Mouse (Mus musculus): ENCODE measurements around the gene Kcnc1.

Gene Kcnc1

DNA sequence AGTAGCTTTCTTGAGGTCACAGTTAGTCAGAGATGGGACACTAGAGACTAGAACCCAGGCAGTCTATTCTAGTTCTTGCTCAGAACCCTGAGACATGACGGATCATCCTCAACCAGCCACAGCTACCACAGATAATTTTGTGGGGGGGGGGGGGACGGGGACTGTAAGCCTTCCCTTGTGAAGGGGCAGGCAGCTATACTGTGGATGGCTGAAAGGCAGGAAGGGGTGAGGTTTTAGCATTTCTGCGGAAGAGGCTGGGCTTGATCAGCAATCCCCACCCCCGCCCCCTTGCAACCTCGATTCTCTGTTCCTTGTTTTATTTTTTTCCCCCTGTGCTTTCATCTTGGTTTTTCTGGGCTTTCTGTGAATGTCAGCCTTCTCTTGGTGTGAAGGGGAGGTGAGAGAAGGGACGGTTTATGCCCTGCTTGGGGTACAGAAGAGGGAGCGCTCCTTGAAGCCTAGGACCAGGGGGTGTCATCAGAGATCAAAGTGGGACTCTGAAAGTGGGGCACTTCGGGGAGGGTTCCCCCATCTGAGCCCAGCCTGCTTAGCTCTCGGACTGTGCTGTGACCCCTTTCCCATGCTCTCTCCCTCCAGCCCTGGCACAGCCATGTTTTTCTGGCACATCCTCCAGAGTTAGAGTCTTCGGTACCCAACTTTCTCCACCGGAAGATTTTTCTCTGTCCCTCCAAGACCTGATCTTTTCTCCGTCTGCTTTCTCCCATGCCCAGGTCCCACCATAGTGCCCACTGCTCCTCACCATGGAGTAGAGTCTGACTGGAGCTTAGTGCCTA is 2.4 kb upstream of the Kcnc1 start:
- DNase-seq (ENCODE audit: extremely low read depth, low read depth): no peak

DNA sequence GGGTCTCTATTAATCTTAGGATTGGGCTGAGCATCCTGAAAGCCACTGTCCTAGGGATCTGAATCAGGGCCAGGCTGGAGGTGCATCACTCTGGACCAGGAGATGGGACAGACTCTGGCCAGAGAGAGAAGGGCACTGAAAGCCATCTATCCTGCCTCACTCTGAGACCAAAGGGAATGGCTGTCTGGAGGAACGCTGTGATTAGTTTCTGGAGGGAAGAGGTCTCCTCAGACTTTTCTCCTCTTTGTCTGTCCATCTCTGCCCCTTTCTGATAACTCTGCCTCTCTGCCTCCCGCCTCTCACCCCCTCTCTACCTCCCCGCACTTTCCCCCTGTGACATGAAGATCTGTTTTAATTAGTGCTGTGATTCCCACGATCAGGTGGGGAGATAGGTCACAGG is 1.4 kb upstream of the Kcnc1 start:
- no peak for DNase-seq (ENCODE audit: extremely low read depth, low read depth)

DNA sequence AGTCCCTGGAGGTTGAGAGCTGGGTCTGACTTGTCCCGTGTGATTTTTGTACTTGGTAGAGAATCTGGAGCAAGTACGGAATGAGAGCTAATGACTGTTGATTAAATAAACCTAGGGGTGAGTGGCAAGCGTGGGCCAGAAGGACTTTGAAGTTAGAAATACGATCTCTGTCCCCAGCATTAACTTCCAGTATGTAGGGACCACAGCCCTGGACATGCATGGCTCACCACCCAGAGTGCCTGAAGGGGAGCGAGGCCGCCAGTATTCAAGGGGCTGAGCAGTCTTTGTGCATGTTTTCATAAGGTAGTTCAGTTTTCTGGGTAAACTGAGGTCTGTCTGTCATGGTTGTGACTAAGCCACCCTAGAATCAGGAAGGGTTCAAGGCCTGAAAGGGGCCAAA is 726 bp upstream of the Kcnc1 start:
- no peak for DNase-seq (ENCODE audit: extremely low read depth, low read depth)

DNA sequence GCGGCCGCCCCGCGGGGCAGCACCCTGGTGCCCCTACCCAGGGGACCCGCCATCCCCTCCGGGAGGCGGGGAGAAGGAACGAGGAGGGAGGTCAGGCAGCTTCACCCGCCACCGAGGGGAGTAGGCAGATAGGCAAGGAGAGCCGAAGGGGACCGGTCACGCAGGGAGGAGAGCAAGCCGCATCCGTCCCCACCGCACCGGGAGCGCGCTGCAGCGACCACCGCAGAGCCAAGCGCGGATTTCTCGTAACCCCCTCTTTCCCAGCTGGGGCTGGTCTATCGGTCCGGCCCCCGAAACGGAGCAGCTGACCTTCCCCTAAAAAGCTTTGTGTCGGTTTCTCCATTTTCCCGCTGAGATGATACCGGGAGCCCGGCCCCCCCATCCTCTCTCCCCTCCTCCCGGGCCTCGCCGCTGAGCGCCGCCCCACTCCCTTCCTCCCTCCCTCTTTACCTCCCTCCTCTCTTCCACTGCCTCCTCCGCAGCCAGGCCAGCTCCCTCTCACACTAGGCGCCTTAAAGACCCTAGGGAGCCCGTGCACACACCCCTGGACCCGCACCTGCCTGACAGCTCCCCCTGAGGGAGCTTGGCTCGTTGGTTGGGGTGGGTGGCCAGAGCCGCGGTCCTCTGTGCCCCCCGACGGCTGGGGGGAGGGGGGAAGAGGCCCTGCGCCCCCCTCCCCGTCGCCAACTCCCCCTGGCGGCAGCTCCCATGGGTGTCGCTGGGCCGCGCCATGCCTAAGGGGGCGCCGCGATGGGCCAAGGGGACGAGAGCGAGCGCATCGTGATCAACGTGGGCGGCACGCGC is 833 bp downstream of the Kcnc1 start:
- DNase-seq (ENCODE audit: extremely low read depth, low read depth): no peak

DNA sequence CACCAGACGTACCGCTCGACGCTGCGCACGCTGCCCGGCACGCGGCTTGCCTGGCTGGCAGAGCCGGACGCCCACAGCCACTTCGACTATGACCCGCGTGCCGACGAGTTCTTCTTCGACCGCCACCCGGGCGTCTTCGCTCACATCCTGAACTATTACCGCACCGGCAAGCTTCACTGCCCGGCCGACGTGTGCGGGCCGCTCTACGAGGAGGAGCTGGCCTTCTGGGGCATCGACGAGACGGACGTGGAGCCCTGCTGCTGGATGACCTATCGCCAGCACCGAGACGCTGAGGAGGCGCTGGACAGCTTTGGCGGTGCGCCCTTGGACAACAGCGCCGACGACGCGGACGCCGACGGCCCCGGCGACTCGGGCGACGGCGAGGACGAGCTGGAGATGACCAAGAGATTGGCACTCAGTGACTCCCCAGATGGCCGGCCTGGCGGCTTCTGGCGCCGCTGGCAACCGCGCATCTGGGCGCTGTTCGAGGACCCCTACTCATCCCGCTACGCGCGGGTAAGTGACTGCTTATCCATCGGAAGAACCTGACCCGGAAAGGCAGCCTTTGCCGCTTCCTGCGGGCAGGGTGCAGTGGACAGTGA is 1.5 kb downstream of the Kcnc1 start:
- no peak for DNase-seq (ENCODE audit: extremely low read depth, low read depth)

DNA sequence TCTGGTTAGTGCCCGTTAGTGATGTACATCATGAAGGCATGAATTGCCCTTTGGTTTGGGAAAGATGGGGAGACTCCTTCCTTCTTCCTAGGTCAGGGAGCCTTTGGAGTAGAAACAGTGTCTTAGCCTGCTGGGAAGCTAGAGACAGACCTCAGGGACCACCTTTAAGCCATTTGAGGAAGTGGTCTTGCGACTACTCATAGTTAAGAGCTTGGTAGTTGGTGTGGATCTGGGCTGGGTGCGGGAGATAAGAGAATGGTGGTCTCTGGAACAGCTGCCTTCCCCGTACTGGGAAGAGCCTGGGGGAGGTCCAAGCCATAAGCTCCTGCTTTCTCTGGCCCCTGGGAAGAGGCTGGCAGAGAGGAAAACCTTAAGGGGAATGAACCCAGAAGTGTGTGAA is 2.3 kb downstream of the Kcnc1 start:
- peak; percentile 56 for DNase-seq (ENCODE audit: extremely low read depth, low read depth)

DNA sequence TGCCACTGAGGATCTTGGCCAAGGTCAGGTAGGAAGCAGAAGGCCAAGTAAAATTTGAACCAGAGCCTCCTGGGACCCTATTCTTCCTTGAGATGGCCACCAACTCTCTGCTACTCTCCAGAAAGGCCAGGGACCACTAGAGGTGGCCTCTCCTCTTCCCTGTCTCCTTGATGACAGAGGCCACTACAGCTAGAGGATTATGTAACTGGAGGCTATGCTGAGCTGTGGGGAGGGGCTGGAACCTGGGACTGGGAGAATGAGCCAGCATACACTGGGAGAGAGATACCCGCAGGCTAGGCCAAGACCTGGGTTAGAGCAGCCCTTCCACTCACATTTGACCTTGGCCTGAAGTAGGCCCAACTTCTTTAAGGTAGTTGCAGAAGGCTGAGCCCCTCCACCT is 3.4 kb downstream of the Kcnc1 start:
- no peak for DNase-seq (ENCODE audit: extremely low read depth, low read depth)

DNA sequence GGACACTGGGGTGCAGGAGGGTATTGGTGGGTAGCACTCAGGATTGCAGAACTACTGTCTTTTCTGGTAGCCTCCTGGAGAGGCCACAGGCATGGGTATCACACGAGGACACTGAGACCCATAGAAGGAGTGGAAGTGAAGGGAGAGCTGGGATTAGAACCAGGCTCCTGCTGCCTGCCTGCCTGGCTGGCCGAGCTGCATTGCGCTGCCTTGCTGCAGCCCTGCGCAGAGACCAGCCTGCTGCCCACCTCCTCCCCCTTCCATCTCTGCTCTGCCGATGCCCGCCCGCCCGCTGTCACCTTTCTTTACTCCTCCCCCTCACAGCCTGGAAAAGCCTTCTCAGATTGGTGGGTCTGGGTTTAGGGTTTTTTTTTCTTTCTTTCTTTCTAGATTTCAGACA is 4.0 kb downstream of the Kcnc1 start:
- DNase-seq (ENCODE audit: extremely low read depth, low read depth): no peak

DNA sequence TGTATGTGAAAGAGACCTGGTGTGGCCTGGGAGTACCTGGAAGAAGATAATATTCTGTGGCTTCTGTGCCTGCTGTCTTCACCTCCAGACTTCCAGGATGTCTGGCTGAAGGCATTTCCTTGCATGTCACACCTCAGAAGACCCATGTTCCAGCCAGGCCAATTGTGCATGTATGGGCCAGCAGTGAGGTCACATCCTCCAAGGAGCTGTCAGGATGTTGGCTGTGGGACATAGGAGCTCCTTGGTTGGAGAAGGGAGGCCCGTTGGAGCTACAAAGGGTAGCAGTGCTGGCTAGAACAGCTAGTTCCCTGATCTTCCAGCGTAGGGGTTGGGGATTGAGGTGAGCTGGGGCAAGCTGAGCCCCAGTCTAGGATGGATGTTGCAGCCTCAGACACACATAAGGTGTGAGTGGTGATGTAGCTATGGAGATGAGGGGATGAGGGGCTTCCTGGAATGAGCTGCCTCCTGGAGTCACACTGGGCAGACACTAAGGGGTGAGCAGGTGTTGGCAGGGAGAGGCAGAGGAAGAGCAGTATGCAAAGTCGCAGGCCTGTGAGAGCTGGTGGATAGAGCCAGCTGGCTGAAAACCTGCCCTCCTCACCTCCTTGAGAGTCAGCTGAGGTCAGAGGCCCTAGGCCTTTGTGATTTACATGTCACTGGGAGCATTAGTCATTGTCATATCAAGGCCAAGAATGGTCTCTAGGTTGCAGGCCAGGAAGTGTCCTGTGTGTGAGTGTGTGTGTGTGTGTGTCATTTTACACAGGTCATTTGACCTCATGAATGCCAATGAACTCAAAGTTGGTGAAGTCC is 5.3 kb downstream of the Kcnc1 start:
- no peak for DNase-seq (ENCODE audit: extremely low read depth, low read depth)

DNA sequence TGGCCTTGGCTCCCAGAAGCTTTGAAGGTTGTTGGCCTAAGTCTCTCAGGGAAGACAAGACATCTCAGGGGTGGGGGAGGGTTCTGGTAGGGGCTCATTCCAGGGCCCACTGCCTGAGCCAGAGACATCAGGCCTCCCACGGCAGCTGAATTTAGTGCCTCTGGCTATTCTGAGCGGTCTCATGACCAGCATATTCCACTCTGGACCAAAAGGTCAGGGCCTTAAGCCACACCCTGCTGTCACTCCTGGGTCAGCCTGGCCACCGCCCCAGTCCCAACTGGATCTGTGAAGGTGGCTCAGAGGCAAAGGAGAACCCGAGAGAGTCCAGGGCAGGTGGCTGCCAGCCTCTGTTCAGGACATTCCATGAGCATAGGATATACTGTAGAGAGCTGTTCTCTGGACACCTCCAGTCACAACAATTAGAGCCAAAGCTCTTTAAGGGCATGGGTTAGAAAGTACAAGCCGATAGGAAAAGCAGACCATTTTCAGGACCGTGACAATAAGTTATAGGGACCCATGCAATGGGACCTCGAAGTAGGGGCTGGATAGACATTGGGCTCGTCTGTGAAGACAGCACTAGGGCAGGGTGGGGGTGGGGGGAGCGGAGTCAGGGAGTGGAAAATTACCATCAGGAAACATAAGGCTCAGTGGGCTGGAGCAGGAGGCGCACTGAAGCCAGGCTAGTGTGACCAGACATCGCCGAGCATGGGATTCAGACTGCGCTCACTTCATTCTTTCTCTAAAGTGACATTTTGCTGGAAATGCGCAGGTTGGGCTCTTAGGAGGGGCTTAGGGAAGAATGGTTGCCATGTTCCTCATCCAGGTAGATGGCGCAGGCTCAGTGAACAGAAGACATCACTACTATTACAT is 7.6 kb downstream of the Kcnc1 start:
- no peak for DNase-seq (ENCODE audit: extremely low read depth, low read depth)

DNA sequence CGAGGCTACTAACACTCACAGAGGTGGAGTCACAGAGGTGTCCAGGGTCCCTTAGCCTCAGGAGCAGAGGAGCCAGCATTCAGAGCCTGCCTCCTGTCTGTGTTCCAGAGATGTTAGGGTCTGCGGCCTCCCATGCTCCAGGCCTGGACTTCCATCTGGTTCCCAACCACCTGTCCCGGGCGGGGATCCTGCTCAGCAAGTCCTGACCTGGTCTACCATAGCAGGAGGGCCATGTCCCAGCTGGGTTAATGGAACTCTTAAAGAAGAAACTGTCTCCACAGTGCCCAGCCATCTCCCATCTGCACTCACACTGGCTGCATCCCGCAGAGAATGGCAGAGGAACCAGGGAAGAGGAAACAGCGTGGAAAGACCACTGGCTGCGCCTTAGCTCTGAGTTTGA is 8.5 kb downstream of the Kcnc1 start:
- no peak for DNase-seq (ENCODE audit: extremely low read depth, low read depth)

DNA sequence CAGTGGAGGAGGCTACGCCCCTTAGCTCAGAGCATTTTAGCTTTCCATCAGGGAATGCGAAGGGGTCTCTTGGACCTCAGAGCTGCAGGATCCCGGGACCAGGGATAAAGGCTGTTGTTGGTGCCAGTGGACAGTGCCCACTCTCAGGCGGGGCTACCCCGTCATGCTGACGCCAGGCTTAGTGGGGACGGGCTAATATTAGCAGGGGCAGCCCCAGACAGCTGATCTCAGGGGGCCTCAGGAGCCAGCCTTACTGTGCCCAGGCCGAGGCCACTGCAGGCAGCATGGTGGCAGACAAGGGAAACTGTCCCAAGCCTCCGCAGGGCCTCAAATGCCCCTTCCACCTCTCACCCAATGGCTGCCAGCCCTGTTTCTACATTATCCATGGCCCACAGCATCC is 12.3 kb downstream of the Kcnc1 start:
- no peak for DNase-seq (ENCODE audit: extremely low read depth, low read depth)

DNA sequence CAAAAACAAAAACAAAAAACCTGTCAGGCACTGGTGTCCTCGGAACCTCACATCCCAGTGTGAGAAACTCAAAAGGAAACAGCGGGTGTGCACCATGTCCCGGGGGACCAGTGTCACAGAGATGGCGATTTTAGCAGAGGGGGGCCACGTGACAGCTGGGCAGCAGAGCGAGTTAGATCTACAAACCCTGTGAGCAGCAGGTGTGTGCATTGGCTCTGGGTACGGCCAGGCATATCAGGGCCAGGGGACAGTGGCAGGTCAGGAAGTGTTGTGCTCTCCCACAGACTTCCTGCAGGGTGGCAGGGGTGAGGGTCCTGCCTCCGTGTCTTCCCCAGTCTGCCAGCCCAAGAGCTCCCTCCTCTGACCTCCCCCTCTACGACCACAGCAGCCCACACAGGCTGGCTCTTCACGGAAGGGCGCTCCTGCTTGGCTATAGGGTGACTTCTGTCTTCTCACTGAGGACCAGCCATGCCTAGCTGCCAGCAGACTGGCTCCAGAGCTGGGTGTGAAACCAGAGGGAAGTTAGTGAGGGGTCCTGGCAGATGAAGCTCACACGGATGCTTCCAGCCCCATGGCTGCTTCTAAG is 13.0 kb downstream of the Kcnc1 start:
- DNase-seq (ENCODE audit: extremely low read depth, low read depth): no peak

DNA sequence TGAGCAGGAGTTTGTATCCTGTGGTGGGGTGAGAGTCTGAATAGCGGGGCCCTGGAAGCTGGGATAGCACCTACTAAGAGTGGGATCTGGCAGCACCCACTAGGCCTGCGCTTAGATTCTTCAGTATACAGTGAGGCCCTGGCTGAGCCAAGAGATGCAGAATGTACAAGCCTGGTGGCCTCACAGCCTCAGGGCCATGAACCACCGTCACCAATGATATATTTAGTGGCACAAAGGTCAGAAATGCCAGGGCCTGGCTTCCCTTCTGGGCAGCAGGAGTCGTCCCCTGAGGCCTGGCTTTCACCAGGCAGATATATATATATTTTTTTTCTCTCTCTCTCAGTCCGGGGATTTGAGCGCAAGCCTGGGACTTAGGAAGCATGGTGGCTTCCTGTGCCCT is 14.4 kb downstream of the Kcnc1 start:
- DNase-seq (ENCODE audit: extremely low read depth, low read depth): no peak

DNA sequence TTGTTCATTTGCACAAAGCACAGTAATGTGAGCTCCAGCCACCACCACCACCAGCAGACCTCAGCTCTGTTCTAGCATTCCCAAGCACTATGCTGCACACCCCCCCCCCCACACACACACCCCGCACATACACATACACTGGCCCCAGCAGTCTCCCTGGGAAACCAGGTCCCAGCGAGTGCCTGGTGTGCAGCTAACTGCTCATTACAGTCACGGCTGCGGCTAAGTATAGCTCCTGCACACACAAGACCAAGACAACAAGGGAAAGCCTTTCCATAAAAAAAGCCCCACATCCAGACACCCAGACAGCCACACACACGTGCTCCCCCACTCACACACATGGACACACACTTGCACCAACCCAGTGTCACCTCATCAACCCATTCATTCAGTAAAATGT is 16.5 kb downstream of the Kcnc1 start:
- no peak for DNase-seq (ENCODE audit: extremely low read depth, low read depth)

DNA sequence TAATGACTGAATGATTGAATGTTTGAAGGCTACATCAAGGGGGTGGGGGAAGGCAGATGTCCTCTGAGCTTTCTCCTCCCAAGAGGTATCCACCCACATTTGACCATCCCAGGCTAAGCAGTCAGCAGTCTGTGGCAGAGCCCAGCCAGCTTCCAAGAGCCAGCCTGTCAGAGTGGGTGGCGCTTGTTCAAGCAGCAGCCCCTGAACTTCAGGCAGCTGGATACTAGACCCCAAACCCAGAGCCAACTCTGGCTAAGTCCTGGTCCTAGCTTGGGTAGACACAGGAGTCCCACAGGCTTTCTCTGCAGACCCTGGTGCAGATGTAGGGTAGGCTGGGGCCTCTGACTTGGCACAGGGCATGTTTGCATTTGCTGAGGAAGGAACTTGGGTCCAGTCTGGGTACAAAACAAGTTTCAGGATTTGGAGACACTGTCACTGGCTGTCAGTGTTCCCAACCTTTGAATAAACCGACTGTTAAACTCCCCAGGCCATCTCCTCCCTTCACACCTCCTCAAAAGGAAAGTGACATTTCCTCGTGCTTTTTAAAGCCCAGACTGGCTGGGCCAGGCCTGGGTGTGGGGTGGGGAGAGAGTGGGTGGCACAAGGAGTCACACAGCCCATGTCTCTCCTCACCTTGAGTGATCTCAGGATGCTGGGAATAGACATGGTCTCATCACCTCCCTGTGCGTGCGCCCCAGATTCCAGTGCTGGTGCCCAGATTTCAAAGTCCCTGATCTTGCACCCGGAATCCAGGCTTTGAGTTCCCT is 17.8 kb downstream of the Kcnc1 start:
- no peak for DNase-seq (ENCODE audit: extremely low read depth, low read depth)

DNA sequence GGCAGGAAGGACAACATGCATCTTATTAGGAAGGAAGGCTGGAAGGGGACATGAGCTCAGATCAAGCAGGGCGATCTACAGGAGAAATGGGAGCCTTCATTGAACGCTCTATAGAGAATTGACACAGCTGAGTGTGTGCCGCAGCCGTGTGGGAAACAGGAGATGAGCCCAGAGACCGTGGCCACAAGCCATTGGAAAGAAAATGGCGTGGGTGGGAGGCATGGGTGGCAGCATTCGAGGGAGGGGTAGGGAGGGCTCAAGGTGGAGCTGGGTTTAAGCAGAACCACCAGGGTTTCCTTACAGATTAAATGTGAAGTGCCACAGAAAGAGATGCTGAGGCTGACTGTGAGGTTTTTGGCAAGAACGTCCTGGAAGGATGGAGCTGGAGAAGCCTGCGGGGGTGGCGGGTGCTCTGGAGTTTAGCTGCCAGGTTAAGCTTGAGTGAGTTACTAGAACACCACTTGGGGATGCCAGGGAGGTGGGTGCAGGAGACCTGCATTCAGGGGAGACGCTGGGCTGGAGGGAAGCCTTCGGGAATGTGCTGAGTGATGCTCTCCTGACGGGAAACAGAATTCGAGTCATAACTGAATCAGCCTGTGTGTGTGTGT is 19.6 kb downstream of the Kcnc1 start:
- no peak for DNase-seq (ENCODE audit: extremely low read depth, low read depth)

DNA sequence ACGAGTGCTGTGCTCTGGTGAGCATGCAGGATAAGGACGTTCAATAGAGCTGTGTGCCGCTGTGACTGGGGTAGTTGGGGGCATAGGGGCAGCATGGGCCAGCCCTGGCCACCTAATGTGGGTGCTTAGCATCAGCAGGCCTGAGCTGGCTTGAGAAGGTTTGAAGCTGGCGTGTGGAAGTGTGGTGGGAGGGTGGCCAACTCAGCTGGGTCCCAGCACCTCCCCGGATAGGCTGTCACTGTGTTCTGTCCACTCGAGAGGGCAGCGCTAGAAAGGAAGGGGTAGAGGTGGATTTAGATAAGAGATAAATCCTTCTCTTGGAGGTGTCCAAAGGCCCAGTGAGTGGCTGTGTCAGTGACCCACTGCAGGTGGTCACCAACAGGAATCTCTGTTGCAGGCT is 21.2 kb downstream of the Kcnc1 start:
- DNase-seq (ENCODE audit: extremely low read depth, low read depth): no peak

DNA sequence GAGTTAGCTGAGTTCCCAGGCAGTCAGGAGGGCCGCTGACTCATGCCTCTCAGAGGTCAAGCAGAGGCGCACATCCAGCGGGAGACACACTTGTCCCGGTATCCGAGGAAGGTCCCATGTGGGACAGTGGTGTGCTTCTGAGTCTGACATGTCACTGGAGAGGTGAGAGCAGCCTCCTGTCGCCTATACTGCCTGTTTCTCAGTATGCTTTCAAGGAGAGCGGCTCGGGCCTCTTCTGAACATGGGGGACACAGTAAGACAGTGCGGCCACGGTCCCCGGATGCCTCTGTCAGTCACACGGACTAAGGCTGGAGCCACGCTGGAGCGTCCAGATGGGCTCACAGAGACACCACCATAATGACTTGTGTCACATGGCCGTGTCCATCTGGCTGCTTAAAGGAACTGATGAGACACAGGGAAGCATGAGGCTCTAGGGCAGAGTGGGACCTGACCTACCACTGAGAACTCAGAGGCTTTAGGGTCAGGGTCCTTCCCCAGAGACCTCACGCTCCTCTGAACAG is 21.9 kb downstream of the Kcnc1 start:
- DNase-seq (ENCODE audit: extremely low read depth, low read depth): no peak

All from MEL-GATA-1-ER (cell line).